12 mouse cellular contexts compared by ENCODE assay signal in the genomic region with DNA sequence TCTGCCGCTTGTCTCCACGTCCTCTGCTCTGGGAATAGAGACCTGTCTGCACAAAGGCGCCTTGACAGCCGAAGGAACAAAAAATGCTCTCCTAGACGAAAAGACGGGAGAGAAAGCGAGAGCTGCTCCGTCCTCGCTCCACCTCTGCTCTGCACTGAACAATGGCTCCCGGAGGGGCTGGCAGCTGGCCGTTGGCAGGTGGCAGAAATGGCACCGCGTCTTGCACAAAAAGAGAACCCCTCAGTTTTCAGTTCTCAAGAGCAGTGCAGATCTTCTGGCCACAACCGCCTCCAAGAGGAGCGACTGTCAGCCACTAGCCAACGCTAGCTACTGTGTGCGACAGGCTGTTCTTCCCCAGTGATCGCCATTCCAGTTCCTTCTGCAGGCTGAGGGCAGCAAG.
DNase-seq lines count a peak whose midpoint lies in the region; ATAC-seq and TF ChIP-seq lines count a peak whose summit lies in the region.
"Had no signal": no experiment of that assay in that cellular context is flagged by ENCODE, and none has a peak within 500 bp of the region (broad histone marks: within the 10 kb centered on the region; RNA-seq: fewer than 3 reads in every experiment).

No protein-coding gene starts in this region.

- H3K4me3 ChIP-seq in heart, embryonic 11.5 days (ENCODE audit: low read depth, low read length): no peak overlapping the region
- H3K4me3 ChIP-seq in hindbrain, embryonic 12.5 days: no peak overlapping the region
- peak overlapping the region; percentile 5; the same call in 1 of the 2 replicates for H3K4me3 ChIP-seq in midbrain, embryonic 15.5 days
- H3K4me3 ChIP-seq in liver, postnatal 0 days (ENCODE audit: low read depth, low read length): no peak overlapping the region
- H3K4me3 ChIP-seq: liver, embryonic 15.5 days had no signal

- no peak for TF ChIP-seq CTCF in liver, postnatal 0 days (IDR thresholded peaks at IDR 0.05; ENCODE audit: low read depth)

- TF ChIP-seq EP300 in liver, postnatal 0 days (IDR thresholded peaks at IDR 0.05; ENCODE audit: low read depth): no peak

- DNase-seq in heart, adult 8-10 months (ENCODE audit: low spot score): no peak
- peak; percentile 33 to 37 for DNase-seq in cerebellum, postnatal 25 days
- no peak for DNase-seq in liver, postnatal 0 days
- DNase-seq in kidney, adult 11 months: no peak
- no peak for DNase-seq in urinary bladder, postnatal 36 days (ENCODE audit: low spot score in 2 of 2)
- DNase-seq: kidney, postnatal 14 days; thymus, adult 18-20 months had no signal

- no peak for ATAC-seq in heart, embryonic 11.5 days (replicated peaks; ENCODE audit: insufficient number of reproducible peaks, low FRiP score, low TSS enrichment)
- no peak for ATAC-seq in hindbrain, embryonic 12.5 days (ENCODE audit: low FRiP score)
- no peak for ATAC-seq in midbrain, embryonic 15.5 days (replicated peaks)
- no peak for ATAC-seq in liver, postnatal 0 days
- ATAC-seq: activated CD4-positive, CD25-positive, alpha-beta regulatory T cell, adult 4 months had no signal

- 68% methylated on average over 18 of the region's 18 CpGs for WGBS in heart, embryonic 11.5 days (ENCODE audit: insufficient replicate concordance)
- WGBS in hindbrain, embryonic 12.5 days: 76% methylated on average over 18 of the region's 18 CpGs
- 61% methylated on average over 18 of the region's 18 CpGs for WGBS in midbrain, embryonic 15.5 days
- 81% methylated on average over 18 of the region's 18 CpGs for whole genome bisulfite sequencing in liver, postnatal 0 days (ENCODE audit: insufficient replicate concordance)

- H3K4me1 ChIP-seq in heart, embryonic 11.5 days (ENCODE audit: control insufficient read depth, insufficient read depth, low read length): no peaks in the 10 kb centered on the region
- no peaks in the 10 kb centered on the region for H3K4me1 ChIP-seq in hindbrain, embryonic 12.5 days
- no peaks in the 10 kb centered on the region for H3K4me1 ChIP-seq in midbrain, embryonic 15.5 days
- H3K4me1 ChIP-seq in liver, postnatal 0 days (ENCODE audit: insufficient read depth): no peaks in the 10 kb centered on the region
- H3K4me1 ChIP-seq: liver, embryonic 15.5 days had no signal

- H3K9ac ChIP-seq in heart, embryonic 11.5 days (ENCODE audit: low read depth, low read length): no peak overlapping the region
- H3K9ac ChIP-seq in hindbrain, embryonic 12.5 days: no peak overlapping the region
- H3K9ac ChIP-seq in midbrain, embryonic 15.5 days: no peak overlapping the region
- H3K9ac ChIP-seq in liver, postnatal 0 days (replicated peaks): no peak overlapping the region
- H3K9ac ChIP-seq: liver, embryonic 15.5 days had no signal

- no peaks in the 10 kb centered on the region for H3K27me3 ChIP-seq in heart, embryonic 11.5 days (ENCODE audit: control insufficient read depth, insufficient read depth, low read length)
- H3K27me3 ChIP-seq in hindbrain, embryonic 12.5 days: no peaks in the 10 kb centered on the region
- H3K27me3 ChIP-seq in midbrain, embryonic 15.5 days (replicated peaks): no peaks in the 10 kb centered on the region
- no peaks in the 10 kb centered on the region for H3K27me3 ChIP-seq in liver, postnatal 0 days (ENCODE audit: insufficient read depth, low read length)
- H3K27me3 ChIP-seq: liver, embryonic 15.5 days had no signal

- H3K9me3 ChIP-seq in heart, embryonic 11.5 days (replicated peaks; ENCODE audit: control insufficient read depth, low read length): no peaks in the 10 kb centered on the region
- no peaks in the 10 kb centered on the region for H3K9me3 ChIP-seq in hindbrain, embryonic 12.5 days (replicated peaks)
- H3K9me3 ChIP-seq in midbrain, embryonic 15.5 days: no peaks in the 10 kb centered on the region
- no peaks in the 10 kb centered on the region for H3K9me3 ChIP-seq in liver, postnatal 0 days (ENCODE audit: low read length)
- H3K9me3 ChIP-seq: liver, embryonic 15.5 days had no signal

- no peaks in the 10 kb centered on the region for H3K36me3 ChIP-seq in heart, embryonic 11.5 days (ENCODE audit: control insufficient read depth, insufficient read depth, low read length)
- H3K36me3 ChIP-seq in hindbrain, embryonic 12.5 days: no peaks in the 10 kb centered on the region
- no peaks in the 10 kb centered on the region for H3K36me3 ChIP-seq in midbrain, embryonic 15.5 days (replicated peaks)
- no peaks in the 10 kb centered on the region for H3K36me3 ChIP-seq in liver, postnatal 0 days (replicated peaks; ENCODE audit: insufficient read depth, low read length)
- H3K36me3 ChIP-seq: liver, embryonic 15.5 days had no signal

- H3K27ac ChIP-seq in heart, embryonic 11.5 days (ENCODE audit: low read depth, low read length): no peak overlapping the region
- H3K27ac ChIP-seq in hindbrain, embryonic 12.5 days: no peak overlapping the region
- no peak overlapping the region for H3K27ac ChIP-seq in midbrain, embryonic 15.5 days
- H3K27ac ChIP-seq in liver, postnatal 0 days (ENCODE audit: low read depth): no peak overlapping the region
- H3K27ac ChIP-seq: liver, embryonic 15.5 days had no signal

- H3K4me2 ChIP-seq in heart, embryonic 11.5 days: peak overlapping the region; percentile 14; the same call in 1 of the 2 replicates
- H3K4me2 ChIP-seq in hindbrain, embryonic 12.5 days (replicated peaks): peak overlapping the region; percentile 24; the same call in 1 of the 2 replicates
- peak overlapping the region; percentile 32 for H3K4me2 ChIP-seq in midbrain, embryonic 15.5 days
- H3K4me2 ChIP-seq in liver, postnatal 0 days (ENCODE audit: low read depth, low read length): no peak overlapping the region
- H3K4me2 ChIP-seq: liver, embryonic 15.5 days had no signal

Comparison
In these comparisons a context has a peak if more than half of its experiments do, and no peak if none do; other contexts are left out.
1. DNase-seq: peak in cerebellum, postnatal 25 days (2 of 2); none in heart, adult 8-10 months (single experiment), liver, postnatal 0 days (single experiment), kidney, adult 11 months (single experiment) and urinary bladder, postnatal 36 days (0 of 2).